Mouse (Mus musculus) regulatory T cell (primary cell): Measurements from ENCODE around the gene Ush2a.

Source experiments
- in situ Hi-C: fragments of 300-600 bp; cut with MboI, MseI; formaldehyde crosslinking; loops from one replicate; pipeline ENCODE4 v1.15.1; 2025; ENCODE audit warnings: high pct_unique_total_duplicates

The Ush2a gene

GRCm38 (mm10) chr1:188660882-188661281 lies 399.1 kb downstream of the Ush2a start:
- in situ Hi-C loops, result no loop called here

- in situ Hi-C loops, result no loop called here
Observed at GRCm38 (mm10) chr1:188667460-188667859, 405.6 kb downstream of the Ush2a start.

- in situ Hi-C loops, result no loop called here
Observed at GRCm38 (mm10) chr1:188668513-188668912, 406.7 kb downstream of the Ush2a start.

- in situ Hi-C loops, result no loop called here
Observed at GRCm38 (mm10) chr1:188672871-188673270, 411.0 kb downstream of the Ush2a start.

- in situ Hi-C loops, result no loop called here
Observed at GRCm38 (mm10) chr1:188674640-188675510, 413.1 kb downstream of the Ush2a start.

GRCm38 (mm10) chr1:188675511-188675863 lies 413.7 kb downstream of the Ush2a start:
- in situ Hi-C loops, result no loop called here

- in situ Hi-C loops, result no loop called here
Observed at GRCm38 (mm10) chr1:188678189-188678588, 416.4 kb downstream of the Ush2a start.

GRCm38 (mm10) chr1:188686362-188686761 lies 424.5 kb downstream of the Ush2a start:
- in situ Hi-C loops, result no loop called here

GRCm38 (mm10) chr1:188696295-188696694 lies 434.5 kb downstream of the Ush2a start:
- in situ Hi-C loops, result no loop called here

GRCm38 (mm10) chr1:188708176-188708575 lies 446.4 kb downstream of the Ush2a start:
- in situ Hi-C loops, result no loop called here

- in situ Hi-C loops, result no loop called here
Observed at GRCm38 (mm10) chr1:188708694-188709093, 446.9 kb downstream of the Ush2a start.

- in situ Hi-C loops, result no loop called here
Observed at GRCm38 (mm10) chr1:188714131-188714530, 452.3 kb downstream of the Ush2a start.

- in situ Hi-C loops, result no loop called here
Observed at GRCm38 (mm10) chr1:188714941-188715340, 453.1 kb downstream of the Ush2a start.

- in situ Hi-C loops, result no loop called here
Observed at GRCm38 (mm10) chr1:188716886-188717285, 455.1 kb downstream of the Ush2a start.

GRCm38 (mm10) chr1:188725122-188725995 lies 463.5 kb downstream of the Ush2a start:
- in situ Hi-C loops, result no loop called here

- in situ Hi-C loops, result no loop called here
Observed at GRCm38 (mm10) chr1:188726937-188727336, 465.1 kb downstream of the Ush2a start.

- in situ Hi-C loops, result no loop called here
Observed at GRCm38 (mm10) chr1:188728625-188729024, 466.8 kb downstream of the Ush2a start.

GRCm38 (mm10) chr1:188729179-188729578 lies 467.4 kb downstream of the Ush2a start:
- in situ Hi-C loops, result no loop called here

GRCm38 (mm10) chr1:188734741-188735266 lies 473.0 kb downstream of the Ush2a start:
- in situ Hi-C loops, result no loop called here

- in situ Hi-C loops, result no loop called here
Observed at GRCm38 (mm10) chr1:188742971-188743370, 481.1 kb downstream of the Ush2a start.

- in situ Hi-C loops, result no loop called here
Observed at GRCm38 (mm10) chr1:188755031-188755430, 493.2 kb downstream of the Ush2a start.

- in situ Hi-C loops, result no loop called here
Observed at GRCm38 (mm10) chr1:188760515-188760914, 498.7 kb downstream of the Ush2a start.
